Mouse (Mus musculus): ENCODE measurements around the gene Ndufv2.

- TF ChIP-seq CTCF (IDR thresholded peaks at IDR 0.05; ENCODE audit: low read depth): peak; percentile 89
- TF ChIP-seq EP300 (optimal IDR thresholded peaks at IDR 0.05): no peak
These were observed 5.4 kb upstream of the Ndufv2 start for GRCm38 (mm10) chr17:66106601-66107267.

All from stomach, postnatal 0 days (tissue).